ENCODE assay signal across 8 mouse cellular contexts in the genomic region with DNA sequence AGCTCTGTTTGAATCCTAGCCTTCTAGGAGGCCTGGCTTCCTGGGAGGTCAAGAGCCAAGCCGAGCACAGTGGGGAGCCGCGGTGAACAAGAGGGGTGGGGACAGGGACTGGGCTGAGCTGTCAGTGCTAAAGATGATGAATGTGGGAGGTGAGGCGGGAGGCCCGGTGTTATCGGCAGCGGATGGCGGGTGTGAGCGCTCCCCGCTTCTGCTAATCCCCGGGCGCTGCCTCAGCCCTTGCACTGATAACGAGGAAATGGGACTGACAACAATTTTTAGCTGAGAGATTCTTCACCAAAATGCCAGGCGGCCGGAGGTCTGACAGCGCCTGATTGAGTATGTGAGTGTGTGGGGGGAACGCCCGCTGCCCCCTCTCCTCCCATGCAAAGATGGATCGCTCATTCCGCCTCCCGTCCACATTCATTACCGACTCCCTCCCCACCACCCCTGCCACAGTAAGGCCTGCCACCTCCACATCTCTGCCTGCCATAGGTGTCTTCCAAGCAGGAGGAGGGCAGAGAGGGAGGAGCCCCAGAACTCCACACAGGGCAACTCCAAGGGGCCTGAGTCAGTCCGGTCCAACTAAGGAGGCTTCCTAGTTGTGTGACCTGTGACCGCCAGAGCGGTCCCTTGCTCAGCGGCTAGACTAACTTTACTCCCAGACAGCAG.
DNase-seq lines count a peak whose midpoint lies in the region; ATAC-seq lines count a peak whose summit lies in the region.

No protein-coding gene starts in this region.

- H3K9ac ChIP-seq in intestine, embryonic 16.5 days (ENCODE audit: low read depth, low read length), result no peak overlapping the region
- H3K9ac ChIP-seq in neural tube, embryonic 11.5 days (ENCODE audit: low read length), result no peak overlapping the region

- 1% methylated on average over 26 of the region's 26 CpGs for WGBS in heart, embryonic 10.5 days
- 14% methylated on average over 26 of the region's 26 CpGs for WGBS in intestine, embryonic 16.5 days
- 2% methylated on average over 25 of the region's 26 CpGs for WGBS in neural tube, embryonic 11.5 days

- peak overlapping the region; percentile 26 for H3K4me2 ChIP-seq in intestine, embryonic 16.5 days (ENCODE audit: low read depth, low read length)
- H3K4me2 ChIP-seq in neural tube, embryonic 11.5 days (ENCODE audit: low read depth), result peak overlapping the region; percentile 18

- peak; percentile 92 for DNase-seq in heart, embryonic 10.5 days (ENCODE audit: low spot score)
- no peak for DNase-seq in heart, postnatal 4 days
- peak; percentile 81 for DNase-seq in ZHBTc4 (ENCODE audit: low read depth, low spot score)
- DNase-seq in neural tube, embryonic 11.5 days (ENCODE audit: low spot score), result peak; percentile 56
- DNase-seq in cerebellum, adult 9-11 months, result no peak
- DNase-seq in cerebellum, postnatal 36 days, result no peak
- no peak for DNase-seq in gastrocnemius, postnatal 36 days

- no peaks in the 10 kb centered on the region for H3K36me3 ChIP-seq in heart, embryonic 10.5 days
- H3K36me3 ChIP-seq in intestine, embryonic 16.5 days (ENCODE audit: control insufficient read depth, insufficient read depth, low read length), result no peaks in the 10 kb centered on the region
- no peaks in the 10 kb centered on the region for H3K36me3 ChIP-seq in neural tube, embryonic 11.5 days (ENCODE audit: control insufficient read depth, insufficient read depth, low read length)

- H3K27ac ChIP-seq in heart, embryonic 10.5 days, result peak overlapping the region; percentile 65
- no peak overlapping the region for H3K27ac ChIP-seq in intestine, embryonic 16.5 days (ENCODE audit: low read length)
- H3K27ac ChIP-seq in neural tube, embryonic 11.5 days (ENCODE audit: low read depth, low read length), result no peak overlapping the region

- H3K27me3 ChIP-seq in heart, embryonic 10.5 days (ENCODE audit: insufficient read depth, poor library complexity, severe bottlenecking), result peaks cover 76% of the 10 kb centered on the region
- peaks cover 30% of the 10 kb centered on the region for H3K27me3 ChIP-seq in intestine, embryonic 16.5 days (replicated peaks; ENCODE audit: control insufficient read depth, insufficient read depth, low read length)
- peaks cover 36% of the 10 kb centered on the region for H3K27me3 ChIP-seq in neural tube, embryonic 11.5 days (ENCODE audit: control insufficient read depth, insufficient read depth, low read length)

- intact Hi-C loops in gastrocnemius, postnatal 36 days (cut with DNase I), result loop anchor here (2.0 kb wide), 1 partner anchor 42 kb away; no protein-coding TSS in a partner anchor

- peak; percentile 81 for ATAC-seq in intestine, embryonic 16.5 days
- no peak for ATAC-seq in neural tube, embryonic 11.5 days (ENCODE audit: insufficient read depth, low FRiP score, low TSS enrichment)

- H3K4me1 ChIP-seq in heart, embryonic 10.5 days, result peaks cover 24% of the 10 kb centered on the region
- peaks cover 9% of the 10 kb centered on the region for H3K4me1 ChIP-seq in intestine, embryonic 16.5 days (ENCODE audit: control insufficient read depth, insufficient read depth, low read length)
- H3K4me1 ChIP-seq in neural tube, embryonic 11.5 days (ENCODE audit: control insufficient read depth, insufficient read depth, low read length), result peaks cover 29% of the 10 kb centered on the region

- no peaks in the 10 kb centered on the region for H3K9me3 ChIP-seq in heart, embryonic 10.5 days
- H3K9me3 ChIP-seq in intestine, embryonic 16.5 days (ENCODE audit: control insufficient read depth, low read length), result no peaks in the 10 kb centered on the region
- H3K9me3 ChIP-seq in neural tube, embryonic 11.5 days (ENCODE audit: control insufficient read depth, low read length), result no peaks in the 10 kb centered on the region

- H3K4me3 ChIP-seq in heart, embryonic 10.5 days, result peak overlapping the region; percentile 51
- H3K4me3 ChIP-seq in intestine, embryonic 16.5 days (ENCODE audit: low read length), result no peak overlapping the region
- no peak overlapping the region for H3K4me3 ChIP-seq in neural tube, embryonic 11.5 days (ENCODE audit: low read depth, low read length)

Comparison
In these comparisons a context has a peak if more than half of its experiments do, and no peak if none do; other contexts are left out.
1. DNase-seq: peak in heart, embryonic 10.5 days (single experiment), ZHBTc4 (single experiment) and neural tube, embryonic 11.5 days (single experiment); none in heart, postnatal 4 days (single experiment), cerebellum, adult 9-11 months (single experiment), cerebellum, postnatal 36 days (0 of 2) and gastrocnemius, postnatal 36 days (0 of 2).